Mouse (Mus musculus) liver, embryonic 14.5 days (tissue): ENCODE measurements around the gene Ncam1.

ENCODE experiments used
- CTCF ChIP-seq: IDR thresholded peaks from 2 replicates; pipeline ENCODE4 v1.5.1; 2016; ENCODE audit warnings: antibody characterized with exemption, low read depth, control low read depth
- EP300 ChIP-seq: IDR thresholded peaks from 2 replicates; pipeline ENCODE4 v1.6.1; 2016; ENCODE audit warnings: antibody characterized with exemption, low read depth

GRCm38 (mm10) chr9:49663927-49664320, 134.8 kb downstream of the Ncam1 start:
- no peak for TF ChIP-seq CTCF
- TF ChIP-seq EP300, result no peak
